Comparison of ENCODE assay signal across 22 mouse cellular contexts in genomic region chr8:117242286-117242685, GRCm38 (mm10). TPM values are rescaled to one million over a fixed set of nuclear protein-coding genes. Genes with fewer than 3 reads are reported as not detected.
DNase-seq lines count a peak whose midpoint lies in the region; TF ChIP-seq lines count a peak whose summit lies in the region.
"Had no signal": no experiment of that assay in that cellular context is flagged by ENCODE, and none has a peak within 500 bp of the region (broad histone marks: within the 10 kb centered on the region; RNA-seq: fewer than 3 reads in every experiment).

No protein-coding gene starts in this region.

- H3K4me3 ChIP-seq in ES-Bruce4 (ENCODE audit: low read depth, low read length) = no peak overlapping the region
- H3K4me3 ChIP-seq: embryonic facial prominence, embryonic 12.5 days; embryonic facial prominence, embryonic 15.5 days; forebrain, embryonic 15.5 days; hindbrain, embryonic 12.5 days; hindbrain, embryonic 15.5 days had no signal

- peaks cover 7% of the 10 kb centered on the region for H3K4me1 ChIP-seq in ES-Bruce4 (ENCODE audit: control insufficient read depth, insufficient read depth, low read length)
- H3K4me1 ChIP-seq: embryonic facial prominence, embryonic 12.5 days; embryonic facial prominence, embryonic 15.5 days; forebrain, embryonic 15.5 days; hindbrain, embryonic 12.5 days; hindbrain, embryonic 15.5 days had no signal

- no peaks in the 10 kb centered on the region for H3K27me3 ChIP-seq in ES-Bruce4 (ENCODE audit: control insufficient read depth, insufficient read depth, low read length, poor library complexity, severe bottlenecking)
- H3K27me3 ChIP-seq: CH12.LX; embryonic facial prominence, embryonic 12.5 days; embryonic facial prominence, embryonic 15.5 days; forebrain, embryonic 15.5 days; hindbrain, embryonic 12.5 days; hindbrain, embryonic 15.5 days; Patski had no signal

- no peak for TF ChIP-seq CTCF in ES-Bruce4 (IDR thresholded peaks at IDR 0.05; ENCODE audit: low read depth, low read length)

- peak; percentile 65 for DNase-seq in adrenal gland, adult 2 months
- DNase-seq in adrenal gland, postnatal 25 days = no peak
- peak; percentile 42 for DNase-seq in adrenal gland, postnatal 10 days
- no peak for DNase-seq in gastrocnemius, adult 18-20 months (ENCODE audit: low spot score)
- DNase-seq in right cerebral cortex, adult 2 months (ENCODE audit: low spot score in 2 of 2) = no peak
- DNase-seq in right cerebral cortex, postnatal 14 days = no peak
- DNase-seq: B cell, adult 2 months; cerebellum, adult 11 months; cerebellum, adult 2 months; cerebellum, adult 9-11 months; cerebellum, postnatal 25 days; gastrocnemius, postnatal 10 days; kidney, adult 2 months had no signal

- TF ChIP-seq POLR2A in ES-Bruce4 (IDR thresholded peaks at IDR 0.05; ENCODE audit: insufficient read depth, low read length) = no peak

- no peaks in the 10 kb centered on the region for H3K9me3 ChIP-seq in ES-Bruce4 (replicated peaks; ENCODE audit: control insufficient read depth, insufficient read depth, low read length, poor library complexity, severe bottlenecking)
- H3K9me3 ChIP-seq: embryonic facial prominence, embryonic 12.5 days; embryonic facial prominence, embryonic 15.5 days; forebrain, embryonic 15.5 days; G1E; hindbrain, embryonic 12.5 days; hindbrain, embryonic 15.5 days had no signal

- H3K36me3 ChIP-seq in ES-Bruce4 (ENCODE audit: control insufficient read depth, insufficient read depth, low read length, poor library complexity, severe bottlenecking) = no peaks in the 10 kb centered on the region
- H3K36me3 ChIP-seq: embryonic facial prominence, embryonic 12.5 days; embryonic facial prominence, embryonic 15.5 days; forebrain, embryonic 15.5 days; G1E; hindbrain, embryonic 12.5 days; hindbrain, embryonic 15.5 days had no signal

- H3K27ac ChIP-seq in ES-Bruce4 (ENCODE audit: insufficient read depth, low read length) = peak overlapping the region; percentile 90
- H3K27ac ChIP-seq: embryonic facial prominence, embryonic 12.5 days; embryonic facial prominence, embryonic 15.5 days; forebrain, embryonic 15.5 days; hindbrain, embryonic 12.5 days; hindbrain, embryonic 15.5 days had no signal

- TF ChIP-seq EP300 in ES-Bruce4 (IDR thresholded peaks at IDR 0.05; ENCODE audit: insufficient read depth, low read depth, low read length) = no peak

- peak overlapping the region; percentile 20 for H3K9ac ChIP-seq in ES-Bruce4 (ENCODE audit: low read depth, poor library complexity, severe bottlenecking)
- H3K9ac ChIP-seq: embryonic facial prominence, embryonic 12.5 days; embryonic facial prominence, embryonic 15.5 days; forebrain, embryonic 15.5 days; hindbrain, embryonic 12.5 days; hindbrain, embryonic 15.5 days had no signal

RNA-seq across cellular contexts. Expression of gene Cmip, which starts 14.6 kb away (rescaled TPM):
- 100 to 1,000 TPM in 1 of 2 experiments, 10 to 100 TPM in 1; 99.3 to 171 TPM for total RNA-seq in adrenal gland, adult 2 months (2021)
- polyA plus RNA-seq in adrenal gland, adult 2 months (2012; rRNA removed) = 104 and 133 TPM in 2 replicates
- total RNA-seq in adrenal gland, postnatal 25 days (2021) = 121 and 126 TPM in 2 replicates
- polyA plus RNA-seq in ES-Bruce4 (2011; ENCODE audit: insufficient read depth, insufficient read length, low read depth, missing spikeins) = 64.9 and 67.9 TPM in 2 replicates
- total RNA-seq in adrenal gland, postnatal 10 days (2021) = 10 to 100 TPM; 77.7 to 82.3 TPM
- 1 to 10 TPM; 6.8 to 8.5 TPM for total RNA-seq in gastrocnemius, adult 18-20 months (2021)

Comparison
In these comparisons a context has a peak if more than half of its experiments do, and no peak if none do; other contexts are left out.
1. DNase-seq: peak in adrenal gland, adult 2 months (single experiment) and adrenal gland, postnatal 10 days (single experiment); none in adrenal gland, postnatal 25 days (single experiment), gastrocnemius, adult 18-20 months (single experiment), right cerebral cortex, adult 2 months (0 of 2) and right cerebral cortex, postnatal 14 days (single experiment).
2. RNA of gene Cmip, which starts 14.6 kb away (total RNA-seq): 99.3 to 171 TPM in adrenal gland, adult 2 months, 121 to 126 TPM in adrenal gland, postnatal 25 days and 77.7 to 82.3 TPM in adrenal gland, postnatal 10 days; 6.8 to 8.5 TPM in gastrocnemius, adult 18-20 months; every median in the first group is over 4 times any median in the second.